Mouse (Mus musculus) left cerebral cortex, postnatal 10 days (tissue): ENCODE data around the gene Il13ra2. TPM values are rescaled to one million over a fixed set of nuclear protein-coding genes. Genes with fewer than 3 reads are reported as not detected.
"Not testable (repeated sequence)": the region's sequence is repeated elsewhere in the genome, so short reads cannot be mapped to it uniquely, and the experiment has no call there.

Source experiments
- DNase-seq, 2 experiments: peaks; one replicate each; pipeline ENCODE4 v3.0.0; 2021 to 2022; ENCODE audit warnings: low spot score in 2 of 2, mixed read lengths in 1 of 2; ENCODE audit errors: extremely low spot score in 1 of 2
- intact Hi-C: fragments of 180-260 bp; cut with DNase I; formaldehyde crosslinking; loops from one replicate; pipeline ENCODE4 v1.15.1; 2025
- total RNA-seq, 2 experiments: library from RNA; stranded (reverse); gene quantifications; 2 replicates each; pipeline ENCODE4 v1.2.3; 2021

Gene Il13ra2
- under 1 TPM; 0.36 to 0.91 TPM for total RNA-seq

DNA sequence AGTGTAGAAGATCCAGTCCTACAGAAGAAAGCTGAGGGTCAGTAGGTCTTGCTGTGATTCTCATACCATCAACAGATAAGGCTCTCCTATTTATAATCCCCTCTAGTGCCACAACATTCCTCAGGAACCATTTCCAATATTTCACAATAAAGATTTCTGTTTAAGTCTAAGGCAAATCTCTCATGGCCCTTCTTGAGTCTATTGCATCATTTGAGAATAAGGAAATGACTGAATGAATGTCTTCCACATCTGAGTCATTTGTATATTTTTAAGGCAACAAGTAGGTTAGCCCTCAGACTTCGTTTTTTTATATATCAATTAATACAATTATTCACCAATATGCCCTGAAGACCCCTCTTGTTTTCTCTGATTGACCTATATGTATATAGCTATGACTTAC lies at the start of gene Il13ra2:
Gene Il13ra2 (minus strand): TSS at position 64 of the 400 bp plus-strand sequence.
- intact Hi-C loops: no loop called here
- DNase-seq: no peak

DNA sequence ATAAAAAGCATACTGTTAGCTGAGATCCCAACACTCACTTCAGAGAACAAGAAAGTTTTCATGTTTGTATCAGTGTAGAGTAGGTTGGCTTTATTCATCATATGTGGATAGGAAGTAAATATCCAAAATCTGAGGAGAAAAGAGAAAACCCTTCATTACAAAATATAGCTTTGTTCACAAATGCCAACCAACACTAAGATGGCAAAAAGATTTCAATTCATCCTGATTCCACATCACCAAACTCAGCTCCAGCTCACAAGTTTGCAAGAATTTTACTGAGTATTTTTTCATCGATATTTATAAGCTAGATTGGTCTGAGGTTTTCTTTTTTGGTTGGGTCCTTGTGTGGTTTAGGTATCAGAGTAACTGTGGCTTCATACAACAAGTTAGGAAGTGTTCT lies 24.6 kb upstream of the Il13ra2 start, which contains the start of gene Vmn1r239-ps:
Gene Vmn1r239-ps (minus strand): TSS at position 101 of the 400 bp plus-strand sequence.
- intact Hi-C loops, DNase-seq: not testable (repeated sequence)

DNA sequence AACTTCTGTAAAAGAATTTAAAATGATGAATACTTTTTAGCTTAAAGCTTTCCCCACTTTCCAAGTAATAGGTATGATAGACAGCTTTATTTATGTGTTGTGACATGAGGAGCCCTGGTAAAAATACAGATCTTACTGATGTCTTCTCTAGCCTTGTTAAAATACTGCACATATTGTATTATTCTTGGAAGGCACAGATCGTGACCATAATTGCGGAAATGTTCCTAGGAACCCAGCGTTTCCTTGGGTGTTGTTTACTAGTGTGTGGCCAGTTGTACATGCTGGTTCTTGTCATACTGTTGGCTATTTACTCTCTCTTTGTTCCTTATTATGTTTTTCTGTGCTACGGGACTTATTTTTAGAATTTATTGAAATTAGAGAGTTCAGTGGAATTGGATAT lies 14.4 kb upstream of the Il13ra2 start:
- intact Hi-C loops: no loop called here
- DNase-seq: no peak

DNA sequence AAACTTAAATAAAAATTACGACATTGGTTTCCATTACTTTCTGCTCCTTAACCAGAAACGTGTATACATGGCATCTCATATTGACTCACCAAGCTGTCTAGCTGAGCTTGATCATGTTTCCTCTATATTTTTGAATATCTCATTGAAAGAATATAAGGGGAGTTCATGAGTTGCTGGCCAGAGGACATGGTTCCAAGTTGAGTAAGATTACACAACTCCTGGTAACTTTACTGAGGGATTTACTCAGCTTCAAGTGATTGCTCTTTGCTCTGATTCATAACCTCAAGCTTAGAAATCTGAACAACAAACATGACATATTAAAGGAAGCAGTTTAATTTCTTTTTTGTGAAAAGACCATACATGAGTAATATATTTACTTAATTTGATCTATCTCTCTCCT lies 6.4 kb upstream of the Il13ra2 start:
- intact Hi-C loops: no loop called here
- DNase-seq: no peak

GRCm38 (mm10) chrX:147429753-147430152 lies 761 bp upstream of the Il13ra2 start:
- intact Hi-C loops: no loop called here
- DNase-seq: no peak

DNA sequence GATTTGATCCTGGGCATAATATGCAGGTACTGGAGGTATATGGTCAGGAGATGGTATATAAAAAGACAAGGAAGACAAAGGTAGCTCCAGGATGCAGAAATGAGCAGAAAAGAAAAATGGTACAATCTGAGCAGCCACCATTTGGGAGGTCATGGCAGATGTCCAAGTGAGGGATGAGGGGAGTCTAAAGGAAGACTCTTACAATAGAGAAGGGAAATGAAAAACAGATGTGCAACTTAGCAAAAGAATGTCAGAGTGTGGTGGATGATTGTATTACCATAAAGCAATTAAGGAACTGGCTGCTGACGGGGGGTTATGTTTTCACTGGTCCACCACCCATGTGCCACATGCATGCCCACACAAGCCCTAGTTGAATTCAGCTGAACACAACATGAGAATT lies 35.5 kb downstream of the Il13ra2 start:
- intact Hi-C loops: no loop called here
- peak in 1 of 2 experiments; percentile 9 for DNase-seq

- no peak for DNase-seq
- intact Hi-C loops: no loop called here
These were observed 79.8 kb downstream of the Il13ra2 start for GRCm38 (mm10) chrX:147349167-147349566.

Other genes with a start within 250 kb of the Il13ra2 start
- gene Vmn1r239-ps, start 24.5 kb upstream of the Il13ra2 start, total RNA-seq: not detected
- gene Lrch2, start 124.9 kb upstream of the Il13ra2 start, total RNA-seq: 10 to 100 TPM; 28.2 to 30.1 TPM